ENCODE assay signal across 25 mouse cellular contexts in the genomic region with DNA sequence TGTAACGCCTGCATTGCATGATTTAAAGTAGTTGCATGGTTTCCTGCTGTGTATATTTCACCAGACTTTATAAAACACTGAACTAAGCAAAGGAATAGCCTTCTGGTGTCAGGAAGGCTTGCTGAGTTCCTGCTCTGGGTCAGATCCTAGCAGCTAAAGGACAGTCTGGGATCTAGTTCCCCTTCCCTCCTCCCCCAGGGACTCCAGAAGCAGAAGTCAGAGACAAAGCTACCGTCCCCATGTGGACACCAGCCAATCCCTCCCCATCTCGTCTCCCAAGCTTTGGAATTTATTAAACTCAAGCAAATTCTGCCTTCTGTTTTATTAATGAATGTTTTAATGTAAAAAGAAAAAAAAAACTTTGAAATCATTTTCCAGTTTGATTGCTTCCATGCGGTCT. TPM values are rescaled to one million over a fixed set of nuclear protein-coding genes. Genes with fewer than 3 reads are reported as not detected.
DNase-seq lines count a peak whose midpoint lies in the region; ATAC-seq and TF ChIP-seq lines count a peak whose summit lies in the region.
"Had no signal": no experiment of that assay in that cellular context is flagged by ENCODE, and none has a peak within 500 bp of the region (broad histone marks: within the 10 kb centered on the region; RNA-seq: fewer than 3 reads in every experiment).

No protein-coding gene starts in this region.

- H3K4me2 ChIP-seq in midbrain, embryonic 13.5 days (replicated peaks): no peak overlapping the region
- no peak overlapping the region for H3K4me2 ChIP-seq in midbrain, postnatal 0 days (ENCODE audit: low read depth, low read length, poor library complexity, severe bottlenecking)
- H3K4me2 ChIP-seq in liver, postnatal 0 days (ENCODE audit: low read depth, low read length): no peak overlapping the region
- H3K4me2 ChIP-seq: forebrain, embryonic 13.5 days; heart, embryonic 11.5 days; hindbrain, embryonic 12.5 days; hindbrain, embryonic 15.5 days had no signal

- peaks cover 4% of the 10 kb centered on the region for H3K9me3 ChIP-seq in midbrain, embryonic 13.5 days
- H3K9me3 ChIP-seq in midbrain, postnatal 0 days (ENCODE audit: low read length): no peaks in the 10 kb centered on the region
- no peaks in the 10 kb centered on the region for H3K9me3 ChIP-seq in liver, postnatal 0 days (ENCODE audit: low read length)
- H3K9me3 ChIP-seq: forebrain, embryonic 13.5 days; hindbrain, embryonic 15.5 days had no signal

- ATAC-seq in midbrain, embryonic 13.5 days: no peak
- no peak for ATAC-seq in midbrain, postnatal 0 days (ENCODE audit: low FRiP score)
- ATAC-seq in granulocyte monocyte progenitor cell, adult 5-6 weeks (replicated peaks; ENCODE audit: poor library complexity, severe bottlenecking): peak; percentile 68
- no peak for ATAC-seq in liver, postnatal 0 days
- ATAC-seq: CD4-positive, CD25-positive, alpha-beta regulatory T cell, adult 4 months; forebrain, embryonic 13.5 days; forebrain, embryonic 16.5 days had no signal

- peak overlapping the region; percentile 88; the same call in 1 of the 2 replicates for H3K27ac ChIP-seq in midbrain, embryonic 13.5 days
- H3K27ac ChIP-seq in midbrain, postnatal 0 days (ENCODE audit: low read depth, low read length): no peak overlapping the region
- peak overlapping the region; percentile 43 for H3K27ac ChIP-seq in bone marrow macrophage, adult 2 months (ENCODE audit: insufficient read depth, low read depth, low read length)
- H3K27ac ChIP-seq in liver, postnatal 0 days (ENCODE audit: low read depth): no peak overlapping the region

- no peak for TF ChIP-seq EP300 in liver, postnatal 0 days (IDR thresholded peaks at IDR 0.05; ENCODE audit: low read depth)

- peak; percentile 39 for DNase-seq in kidney, postnatal 14 days
- DNase-seq in kidney, adult 9 months: no peak
- DNase-seq in midbrain, postnatal 0 days (ENCODE audit: low spot score): no peak
- DNase-seq in thymus, adult 18-20 months: no peak
- no peak for DNase-seq in liver, postnatal 0 days
- DNase-seq: adrenal gland, adult 8-10 months; adrenal gland, postnatal 36 days; cerebellum, adult 11 months; cerebellum, adult 2 months; cerebellum, adult 9-11 months; cerebellum, postnatal 25 days; gastrocnemius, postnatal 10 days; gastrocnemius, postnatal 36 days; heart, adult 11 months had no signal

- no peak for TF ChIP-seq POLR2A in bone marrow macrophage, adult 2 months (IDR thresholded peaks at IDR 0.05; ENCODE audit: borderline replicate concordance, low read depth, low read length)

- peaks cover 31% of the 10 kb centered on the region for H3K4me1 ChIP-seq in midbrain, embryonic 13.5 days (replicated peaks)
- peaks cover 6% of the 10 kb centered on the region; the same call in 1 of the 2 replicates for H3K4me1 ChIP-seq in midbrain, postnatal 0 days (ENCODE audit: insufficient read depth, low read length)
- H3K4me1 ChIP-seq in bone marrow macrophage, adult 2 months (ENCODE audit: control insufficient read depth, insufficient read depth, low read length): peaks cover 7% of the 10 kb centered on the region
- no peaks in the 10 kb centered on the region for H3K4me1 ChIP-seq in liver, postnatal 0 days (ENCODE audit: insufficient read depth)

- no peak for TF ChIP-seq CTCF in midbrain, postnatal 0 days (IDR thresholded peaks at IDR 0.05)
- no peak for TF ChIP-seq CTCF in bone marrow macrophage, adult 2 months (IDR thresholded peaks at IDR 0.05; ENCODE audit: low read depth, low read length)
- no peak for TF ChIP-seq CTCF in liver, postnatal 0 days (IDR thresholded peaks at IDR 0.05; ENCODE audit: low read depth)

- H3K27me3 ChIP-seq in midbrain, embryonic 13.5 days: no peaks in the 10 kb centered on the region
- no peaks in the 10 kb centered on the region for H3K27me3 ChIP-seq in midbrain, postnatal 0 days (ENCODE audit: insufficient read depth, low read length)
- peaks cover 7% of the 10 kb centered on the region; the same call in 1 of the 2 replicates for H3K27me3 ChIP-seq in liver, postnatal 0 days (ENCODE audit: insufficient read depth, low read length)
- H3K27me3 ChIP-seq: forebrain, embryonic 13.5 days; hindbrain, embryonic 12.5 days; hindbrain, embryonic 15.5 days had no signal

- no peak overlapping the region for H3K9ac ChIP-seq in midbrain, embryonic 13.5 days (replicated peaks)
- H3K9ac ChIP-seq in midbrain, postnatal 0 days (replicated peaks; ENCODE audit: low read length, poor library complexity, severe bottlenecking): no peak overlapping the region
- H3K9ac ChIP-seq in liver, postnatal 0 days (replicated peaks): no peak overlapping the region
- H3K9ac ChIP-seq: forebrain, embryonic 13.5 days; hindbrain, embryonic 12.5 days; hindbrain, embryonic 15.5 days had no signal

- no peak overlapping the region for H3K4me3 ChIP-seq in midbrain, embryonic 13.5 days (replicated peaks)
- no peak overlapping the region for H3K4me3 ChIP-seq in midbrain, postnatal 0 days (ENCODE audit: low read depth, low read length)
- no peak overlapping the region for H3K4me3 ChIP-seq in bone marrow macrophage, adult 2 months (ENCODE audit: insufficient read depth, low read length)
- H3K4me3 ChIP-seq in liver, postnatal 0 days (ENCODE audit: low read depth, low read length): no peak overlapping the region
- H3K4me3 ChIP-seq: forebrain, embryonic 10.5 days; forebrain, embryonic 13.5 days; hindbrain, embryonic 12.5 days; hindbrain, embryonic 15.5 days had no signal

- no peaks in the 10 kb centered on the region for H3K36me3 ChIP-seq in midbrain, embryonic 13.5 days
- H3K36me3 ChIP-seq in midbrain, postnatal 0 days (ENCODE audit: insufficient read depth, low read length): no peaks in the 10 kb centered on the region
- H3K36me3 ChIP-seq in liver, postnatal 0 days (replicated peaks; ENCODE audit: insufficient read depth, low read length): no peaks in the 10 kb centered on the region
- H3K36me3 ChIP-seq: forebrain, embryonic 10.5 days; hindbrain, embryonic 12.5 days; hindbrain, embryonic 15.5 days had no signal

- 79% methylated on average over 4 of the region's 4 CpGs for WGBS in midbrain, embryonic 13.5 days
- 53% methylated on average over 4 of the region's 4 CpGs for WGBS in midbrain, postnatal 0 days
- 55% methylated on average over 4 of the region's 4 CpGs for WGBS in liver, postnatal 0 days (ENCODE audit: insufficient replicate concordance)

RNA-seq across cellular contexts. Expression of a gene that starts 23.6 kb away (rescaled TPM):
- 1.7 TPM in 2 replicates for polyA plus RNA-seq in midbrain, embryonic 13.5 days (2015; fragmentation: Nextera tagmentation; extraction: Ambion mirVana)
- total RNA-seq in midbrain, postnatal 0 days (2014; rRNA removed): 5.1 and 6.4 TPM in 2 replicates
- 7.3 and 8.2 TPM in 2 replicates for polyA plus RNA-seq in midbrain, postnatal 0 days (2015; fragmentation: Nextera tagmentation; extraction: Ambion mirVana)
- polyA plus RNA-seq in bone marrow macrophage, adult 2 months (2012; ENCODE audit: insufficient read depth, insufficient read length, missing spikeins): 49.4 and 61.9 TPM in 2 replicates
- 1.7 and 2.2 TPM in 2 replicates for total RNA-seq in granulocyte monocyte progenitor cell, adult 5-6 weeks (2014; fragmentation: Nextera tagmentation)
- 0.17 and 0.46 TPM in 2 replicates for total RNA-seq in granulocyte monocyte progenitor cell, adult 5-6 weeks (2017)
- polyA plus RNA-seq in liver, postnatal 0 days (2015; fragmentation: Nextera tagmentation; extraction: Ambion mirVana): 0.11 and 0.18 TPM in 2 replicates
- total RNA-seq: MEL had no signal

Comparison
In these comparisons a context has a peak if more than half of its experiments do, and no peak if none do; other contexts are left out.
1. H3K27ac ChIP-seq: peak in midbrain, embryonic 13.5 days (single experiment) and bone marrow macrophage, adult 2 months (single experiment); none in midbrain, postnatal 0 days (single experiment) and liver, postnatal 0 days (single experiment).